Mouse (Mus musculus) embryonic facial prominence, embryonic 10.5 days (tissue): Measurements from ENCODE around the gene Aldh5a1. TPM values are rescaled to one million over a fixed set of nuclear protein-coding genes. Genes with fewer than 3 reads are reported as not detected.

ENCODE experiments used
- polyA plus RNA-seq: library from polyadenylated mRNA; unstranded; fragments of >200 nt; fragmentation: Nextera tagmentation; extraction: Ambion mirVana; gene quantifications from 2 replicates; pipeline ENCODE4 v1.2.1, GENCODE M21; 2016

Gene Aldh5a1
- polyA plus RNA-seq, 1 experiment from 2014 or later: 5.6 TPM

Other genes starting within 250 kb of the Aldh5a1 start
- gene Armh2, start 196.4 kb downstream of the Aldh5a1 start, polyA plus RNA-seq: 0.17 TPM in 1 of 2 replicates, not detected in the other
- 177 and 178 TPM in 2 replicates for gene Gmnn, start 175.7 kb downstream of the Aldh5a1 start, polyA plus RNA-seq
- gene BC005537, start 136.0 kb downstream of the Aldh5a1 start, polyA plus RNA-seq: 10.2 and 11.2 TPM in 2 replicates
- gene Acot13, start 106.1 kb downstream of the Aldh5a1 start, polyA plus RNA-seq: 55.1 and 65.5 TPM in 2 replicates
- gene Tdp2, start 106.0 kb downstream of the Aldh5a1 start, polyA plus RNA-seq: 71.9 and 74.9 TPM in 2 replicates
- 0.19 and 0.27 TPM in 2 replicates for gene D130043K22Rik, start 92.5 kb downstream of the Aldh5a1 start, polyA plus RNA-seq
- 0.23 and 0.79 TPM in 2 replicates for gene Gpld1, start 5.5 kb upstream of the Aldh5a1 start, polyA plus RNA-seq
- 18.2 and 20.2 TPM in 2 replicates for gene Mrs2, start 82.7 kb upstream of the Aldh5a1 start, polyA plus RNA-seq
- gene Dcdc2a, start 118.3 kb upstream of the Aldh5a1 start, polyA plus RNA-seq: 2.4 and 3.5 TPM in 2 replicates